Mouse (Mus musculus): ENCODE results near the gene Fanci. TPM values are rescaled to one million over a fixed set of nuclear protein-coding genes. Genes with fewer than 3 reads are reported as not detected.

Fanci gene
- polyA plus RNA-seq, 1 experiment from 2014 or later = 18.7 TPM

DNA sequence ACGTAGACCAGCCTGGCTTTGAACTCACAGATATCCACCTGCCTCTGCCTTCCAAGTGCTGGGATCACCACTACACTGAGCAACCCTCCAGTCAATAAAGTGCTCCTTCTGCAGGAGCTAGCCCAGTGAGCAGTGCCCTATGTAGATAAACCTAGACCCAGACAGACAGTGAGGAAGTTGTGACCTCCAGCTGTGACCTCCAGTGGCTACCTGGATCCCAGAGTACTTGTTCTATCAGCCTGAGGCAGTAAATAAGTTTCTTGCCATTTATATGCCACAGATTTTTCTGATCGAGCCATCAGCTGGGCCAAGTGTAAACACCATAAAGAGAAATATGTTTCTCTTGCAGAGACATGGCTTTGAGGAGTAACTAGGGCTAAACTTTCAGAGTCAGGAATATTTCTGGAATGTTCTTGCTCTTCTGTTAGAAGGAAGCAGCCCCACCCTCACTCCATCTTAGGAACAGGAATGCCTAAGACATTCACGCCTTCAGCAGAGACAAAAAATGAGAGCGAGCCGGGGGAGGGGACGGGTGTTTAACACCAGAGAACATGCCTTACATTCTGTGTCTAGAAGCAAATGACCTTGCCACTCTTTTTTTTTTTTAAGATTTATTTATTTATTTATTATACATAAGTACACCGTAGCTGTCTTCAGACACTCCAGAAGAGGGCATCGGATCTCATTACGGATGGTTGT is 81.9 kb downstream of the Fanci start:
- Histone ChIP-seq H3K9ac (ENCODE audit: low read length) (no peak overlapping the region), H3K4me3 (ENCODE audit: low read depth, low read length) (no peak overlapping the region), H3K27me3 (ENCODE audit: control insufficient read depth, insufficient read depth, low read length) (no peaks in the 10 kb centered on the region; the same call in 1 of the 2 replicates), H3K9me3 (ENCODE audit: control insufficient read depth, low read length) (no peaks in the 10 kb centered on the region), H3K4me1 (ENCODE audit: control insufficient read depth, insufficient read depth, low read length) (no peaks in the 10 kb centered on the region), H3K36me3 (ENCODE audit: control insufficient read depth, insufficient read depth, low read length) (no peaks in the 10 kb centered on the region), H3K27ac (ENCODE audit: low read depth, low read length) (no peak overlapping the region), H3K4me2 (no peak overlapping the region)
- peak; percentile 68 for DNase-seq (ENCODE audit: low spot score, missing footprints)
- WGBS = 94% methylated on average over 9 of the region's 9 CpGs
- no peak for ATAC-seq (ENCODE audit: low FRiP score)

DNA sequence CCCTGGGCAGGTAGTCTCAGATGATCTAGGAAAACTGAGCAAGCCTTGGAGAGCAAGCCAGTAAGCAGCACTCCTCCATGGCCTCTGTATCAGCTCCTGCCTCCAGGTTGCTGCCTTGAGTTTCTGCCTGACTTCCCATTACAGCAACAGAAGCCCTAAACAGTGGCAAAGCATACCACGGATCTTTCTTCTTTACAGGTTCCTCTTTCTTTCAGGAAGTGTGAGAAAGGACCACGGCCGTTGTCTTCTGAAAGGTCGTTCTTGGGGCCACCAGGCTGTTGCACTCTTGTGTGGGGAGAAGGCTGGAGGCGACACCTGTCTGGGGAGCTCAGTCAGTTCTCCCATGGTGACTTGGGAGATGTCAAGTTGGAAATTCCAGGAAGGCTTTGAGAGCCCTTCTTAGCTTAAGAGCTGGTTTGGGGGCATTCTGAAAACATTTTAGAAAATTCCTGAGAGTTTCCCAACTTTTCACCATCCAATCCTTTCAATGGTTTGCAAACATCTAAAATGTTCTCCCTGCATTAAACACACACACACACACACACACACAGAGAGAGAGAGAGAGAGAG is 83.2 kb downstream of the Fanci start:
- H3K4me3 ChIP-seq (ENCODE audit: low read depth, low read length) = no peak overlapping the region
- no peak for ATAC-seq (ENCODE audit: low FRiP score)

DNA sequence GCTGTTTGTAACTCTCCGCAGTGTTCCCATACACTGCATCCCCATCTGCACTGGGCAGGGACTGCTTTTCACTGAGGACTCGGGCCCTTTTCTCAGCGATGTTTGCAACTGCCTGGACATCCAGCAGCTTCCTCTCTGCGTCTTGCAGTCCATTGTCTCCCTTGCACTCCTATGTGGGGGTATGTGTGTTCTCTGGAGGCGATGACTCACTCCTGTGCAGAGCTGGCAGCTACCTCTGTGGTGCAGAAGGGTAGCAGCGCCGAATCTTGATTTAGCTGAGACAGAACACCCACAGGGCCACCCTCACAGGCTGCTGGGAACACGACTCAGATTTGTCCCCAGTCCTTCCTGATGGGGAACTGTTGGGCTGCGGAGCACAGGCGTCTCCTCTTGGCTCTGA is 94.8 kb downstream of the Fanci start:
- no peaks in the 10 kb centered on the region for H3K4me1 ChIP-seq (ENCODE audit: control insufficient read depth, insufficient read depth, low read length)
- H3K4me3 ChIP-seq (ENCODE audit: low read depth, low read length) = no peak overlapping the region
- H3K4me2 ChIP-seq = no peak overlapping the region
- no peak overlapping the region for H3K9ac ChIP-seq (ENCODE audit: low read length)
- no peaks in the 10 kb centered on the region for H3K36me3 ChIP-seq (ENCODE audit: control insufficient read depth, insufficient read depth, low read length)
- no peaks in the 10 kb centered on the region for H3K9me3 ChIP-seq (ENCODE audit: control insufficient read depth, low read length)
- no peaks in the 10 kb centered on the region for H3K27me3 ChIP-seq (ENCODE audit: control insufficient read depth, insufficient read depth, low read length)
- no peak overlapping the region for H3K27ac ChIP-seq (ENCODE audit: low read depth, low read length)
- ATAC-seq (ENCODE audit: low FRiP score) (no peak), DNase-seq (ENCODE audit: low spot score, missing footprints) (no peak)
- 65% methylated on average over 10 of the region's 10 CpGs for WGBS

More for the DNA sequence above, 83.2 kb downstream of the Fanci start:
- Histone ChIP-seq H3K4me1 (ENCODE audit: control insufficient read depth, insufficient read depth, low read length) (no peaks in the 10 kb centered on the region), H3K9me3 (ENCODE audit: control insufficient read depth, low read length) (no peaks in the 10 kb centered on the region), H3K9ac (ENCODE audit: low read length) (no peak overlapping the region), H3K36me3 (ENCODE audit: control insufficient read depth, insufficient read depth, low read length) (no peaks in the 10 kb centered on the region), H3K27me3 (ENCODE audit: control insufficient read depth, insufficient read depth, low read length) (no peaks in the 10 kb centered on the region), H3K4me2 (no peak overlapping the region), H3K27ac (ENCODE audit: low read depth, low read length) (no peak overlapping the region)
- DNase-seq (ENCODE audit: low spot score, missing footprints) = peak; percentile 33
- WGBS = 87% methylated on average over 5 of the region's 5 CpGs

DNA sequence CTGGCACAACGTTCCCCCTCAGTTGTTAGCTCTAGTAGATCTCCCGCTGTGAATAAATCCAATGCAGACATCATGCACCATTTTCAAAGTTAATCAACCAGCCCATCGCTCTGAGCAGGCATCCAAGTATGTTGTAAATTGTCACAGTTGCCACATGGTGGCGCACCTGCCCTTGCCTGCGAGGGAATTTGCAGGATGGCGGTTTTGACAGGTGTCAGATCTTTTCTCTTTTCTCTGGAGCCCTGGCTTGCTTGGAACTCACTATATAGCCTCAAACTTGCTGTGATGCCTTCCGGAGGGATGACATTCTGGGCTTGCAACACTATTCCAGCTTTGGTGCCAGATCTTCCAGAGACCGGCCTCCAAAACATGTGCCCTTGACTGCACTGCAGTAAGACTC is 102.2 kb downstream of the Fanci start:
- Histone ChIP-seq H3K27me3 (ENCODE audit: control insufficient read depth, insufficient read depth, low read length) (peaks cover 31% of the 10 kb centered on the region), H3K9ac (ENCODE audit: low read length) (no peak overlapping the region), H3K9me3 (ENCODE audit: control insufficient read depth, low read length) (no peaks in the 10 kb centered on the region), H3K4me2 (no peak overlapping the region), H3K4me3 (ENCODE audit: low read depth, low read length) (no peak overlapping the region), H3K27ac (ENCODE audit: low read depth, low read length) (no peak overlapping the region), H3K36me3 (ENCODE audit: control insufficient read depth, insufficient read depth, low read length) (no peaks in the 10 kb centered on the region), H3K4me1 (ENCODE audit: control insufficient read depth, insufficient read depth, low read length) (peaks cover 23% of the 10 kb centered on the region)
- 8% methylated on average over 8 of the region's 8 CpGs for whole genome bisulfite sequencing
- ATAC-seq (ENCODE audit: low FRiP score) (no peak), DNase-seq (ENCODE audit: low spot score, missing footprints) (peak; percentile 94)

DNA sequence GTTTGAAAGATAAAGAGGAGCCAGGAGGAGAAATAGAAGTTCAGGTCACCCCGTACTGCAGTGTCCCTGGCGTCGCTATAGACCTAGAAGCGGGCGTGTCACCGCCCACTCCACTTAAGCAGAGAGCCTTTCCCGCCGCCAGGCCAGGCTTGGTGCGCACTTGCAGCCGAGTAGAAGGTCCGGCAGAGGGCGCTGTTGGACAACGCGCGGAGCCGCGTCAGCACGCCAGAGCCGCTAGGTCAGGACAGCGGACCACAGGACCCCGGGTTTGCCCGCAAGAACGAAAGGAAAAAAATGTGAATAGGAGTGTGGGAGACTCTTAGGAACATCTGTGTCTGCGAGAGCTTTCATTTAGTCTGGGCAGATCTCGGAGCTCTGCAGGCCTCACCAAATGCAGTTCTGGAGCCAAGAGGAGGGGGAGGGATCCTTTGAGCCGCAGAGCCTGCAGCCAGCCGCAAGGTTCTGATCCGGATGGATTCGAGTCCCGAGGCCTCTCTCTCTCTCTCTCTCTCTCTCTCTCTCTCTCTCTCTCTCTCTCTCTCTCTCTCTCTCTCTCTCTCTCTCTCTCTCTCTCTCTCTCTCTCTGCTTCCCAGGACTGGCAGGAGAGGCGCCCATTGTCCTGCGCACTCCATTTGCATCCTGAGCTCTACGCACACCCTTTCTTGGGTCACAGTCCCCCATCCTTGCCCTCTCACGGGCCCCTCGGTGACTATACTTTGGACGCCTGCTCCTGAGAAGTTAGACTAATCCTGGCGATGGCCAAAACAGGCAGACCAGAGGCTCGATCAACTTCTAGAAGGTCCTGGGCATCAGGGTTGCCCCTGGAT is 104.5 kb downstream of the Fanci start:
- under 1% methylated on average over 38 of the region's 38 CpGs for WGBS
- DNase-seq (ENCODE audit: low spot score, missing footprints) = peak; percentile 99

DNA sequence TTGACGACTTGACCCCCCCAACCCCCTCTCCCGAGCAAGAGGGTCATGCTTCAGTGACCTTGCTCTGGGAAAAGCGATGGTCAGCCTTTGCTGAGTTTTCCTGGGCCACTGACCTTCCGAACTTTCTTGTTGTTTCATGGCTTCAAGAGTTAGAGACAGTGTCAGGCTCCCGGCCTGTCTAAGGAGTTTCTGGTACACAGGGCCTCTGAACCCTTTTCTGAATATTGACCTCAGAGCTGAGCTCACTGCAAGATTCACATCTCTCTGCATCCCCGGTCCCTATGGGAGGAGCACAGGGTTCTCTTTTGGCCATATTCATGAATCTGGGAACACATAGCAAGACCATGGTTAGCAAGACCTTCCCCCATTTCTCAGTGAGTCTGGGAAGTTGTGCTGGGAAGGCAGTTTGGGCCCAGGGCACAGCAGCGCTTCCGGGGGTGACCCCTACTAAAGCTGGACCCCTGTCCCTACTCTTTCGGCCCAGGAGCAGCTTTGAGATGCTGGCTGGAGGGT is 105.1 kb downstream of the Fanci start:
- Histone ChIP-seq H3K9me3 (ENCODE audit: control insufficient read depth, low read length) (no peaks in the 10 kb centered on the region), H3K4me2 (peak overlapping the region; percentile 58; the same call in 1 of the 2 replicates), H3K27me3 (ENCODE audit: control insufficient read depth, insufficient read depth, low read length) (peaks cover 57% of the 10 kb centered on the region), H3K27ac (ENCODE audit: low read depth, low read length) (peak overlapping the region; percentile 92), H3K4me1 (ENCODE audit: control insufficient read depth, insufficient read depth, low read length) (peaks cover 39% of the 10 kb centered on the region), H3K36me3 (ENCODE audit: control insufficient read depth, insufficient read depth, low read length) (no peaks in the 10 kb centered on the region), H3K9ac (ENCODE audit: low read length) (peak overlapping the region; percentile 57), H3K4me3 (ENCODE audit: low read depth, low read length) (peak overlapping the region; percentile 15; the same call in 1 of the 2 replicates)
- 2% methylated on average over 9 of the region's 9 CpGs for WGBS
- DNase-seq (ENCODE audit: low spot score, missing footprints) (peak; percentile 92), ATAC-seq (ENCODE audit: low FRiP score) (no peak)

More for the DNA sequence above, 104.5 kb downstream of the Fanci start:
- ATAC-seq (ENCODE audit: low FRiP score) = peak; percentile 57
- Histone ChIP-seq H3K9ac (ENCODE audit: low read length) (peak overlapping the region; percentile 57), H3K4me3 (ENCODE audit: low read depth, low read length) (peak overlapping the region; percentile 15; the same call in 1 of the 2 replicates), H3K4me1 (ENCODE audit: control insufficient read depth, insufficient read depth, low read length) (peaks cover 37% of the 10 kb centered on the region), H3K4me2 (peak overlapping the region; percentile 58), H3K27ac (ENCODE audit: low read depth, low read length) (peak overlapping the region; percentile 92), H3K36me3 (ENCODE audit: control insufficient read depth, insufficient read depth, low read length) (no peaks in the 10 kb centered on the region), H3K9me3 (ENCODE audit: control insufficient read depth, low read length) (no peaks in the 10 kb centered on the region), H3K27me3 (ENCODE audit: control insufficient read depth, insufficient read depth, low read length) (peaks cover 50% of the 10 kb centered on the region)

DNA sequence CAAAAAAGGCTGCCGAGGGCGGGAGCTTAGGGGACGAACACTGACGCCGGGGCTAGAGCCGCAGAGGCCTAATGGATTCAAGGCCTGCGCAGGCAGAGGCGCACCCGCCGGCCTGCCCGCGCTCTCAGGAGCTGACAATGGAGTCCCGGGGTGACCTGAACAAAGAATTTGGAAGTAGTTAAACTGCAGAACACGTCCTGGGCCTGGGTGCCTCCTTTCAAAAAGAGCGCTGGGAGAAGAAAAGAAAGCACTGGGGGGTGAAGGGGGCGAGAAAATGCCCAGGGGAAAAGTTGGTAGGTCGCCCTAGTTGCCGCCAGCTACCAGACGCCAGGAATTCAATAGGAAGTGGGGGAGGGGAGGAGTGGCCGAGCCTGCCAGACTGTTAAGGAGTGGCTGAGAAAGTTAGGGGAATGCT is 106.0 kb downstream of the Fanci start:
- Histone ChIP-seq H3K27me3 (ENCODE audit: control insufficient read depth, insufficient read depth, low read length) (peaks cover 65% of the 10 kb centered on the region), H3K9me3 (ENCODE audit: control insufficient read depth, low read length) (no peaks in the 10 kb centered on the region), H3K9ac (ENCODE audit: low read length) (peak overlapping the region; percentile 57; the same call in 1 of the 2 replicates), H3K4me3 (ENCODE audit: low read depth, low read length) (peak overlapping the region; percentile 1; the same call in 1 of the 2 replicates), H3K27ac (ENCODE audit: low read depth, low read length) (peak overlapping the region; percentile 92), H3K36me3 (ENCODE audit: control insufficient read depth, insufficient read depth, low read length) (no peaks in the 10 kb centered on the region), H3K4me1 (ENCODE audit: control insufficient read depth, insufficient read depth, low read length) (peaks cover 41% of the 10 kb centered on the region), H3K4me2 (peak overlapping the region; percentile 58)
- DNase-seq (ENCODE audit: low spot score, missing footprints) = peak; percentile 98
- WGBS = 1% methylated on average over 20 of the region's 20 CpGs
- peak; percentile 63 for ATAC-seq (ENCODE audit: low FRiP score)

DNA sequence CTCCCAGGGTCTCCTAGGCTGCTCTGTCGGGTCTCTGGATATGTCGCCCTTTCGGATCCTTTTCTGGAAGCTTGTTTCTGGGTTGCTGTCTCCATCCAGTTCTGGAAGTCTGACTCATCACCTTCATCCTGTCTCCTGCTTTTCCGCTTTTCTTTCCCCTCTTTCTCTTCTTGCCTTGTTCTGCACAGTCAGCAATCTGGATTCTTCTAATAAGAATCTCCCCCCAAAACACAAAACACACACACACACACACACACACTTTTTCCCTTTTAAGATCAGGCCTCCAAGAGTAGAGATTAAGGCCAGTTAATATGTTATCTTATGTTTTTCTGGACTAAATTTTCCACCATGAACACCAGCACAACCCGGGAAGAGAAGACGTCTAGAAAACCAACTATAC is 106.6 kb downstream of the Fanci start:
- no peak for ATAC-seq (ENCODE audit: low FRiP score)
- H3K9me3 ChIP-seq (ENCODE audit: control insufficient read depth, low read length) = no peaks in the 10 kb centered on the region
- H3K9ac ChIP-seq (ENCODE audit: low read length) = peak overlapping the region; percentile 6; the same call in 1 of the 2 replicates
- H3K36me3 ChIP-seq (ENCODE audit: control insufficient read depth, insufficient read depth, low read length) = no peaks in the 10 kb centered on the region
- H3K4me1 ChIP-seq (ENCODE audit: control insufficient read depth, insufficient read depth, low read length) = peaks cover 41% of the 10 kb centered on the region
- under 1% methylated on average over 6 of the region's 6 CpGs for WGBS
- peaks cover 72% of the 10 kb centered on the region for H3K27me3 ChIP-seq (ENCODE audit: control insufficient read depth, insufficient read depth, low read length)
- peak overlapping the region; percentile 58 for H3K4me2 ChIP-seq
- no peak overlapping the region; the same call in 1 of the 2 replicates for H3K4me3 ChIP-seq (ENCODE audit: low read depth, low read length)
- DNase-seq (ENCODE audit: low spot score, missing footprints) = peak; percentile 92
- peak overlapping the region; percentile 92 for H3K27ac ChIP-seq (ENCODE audit: low read depth, low read length)
